ENCODE assay signal across 9 mouse cellular contexts in genomic region chr15:80158707-80159090, GRCm38 (mm10). TPM values are rescaled to one million over a fixed set of nuclear protein-coding genes. Genes with fewer than 3 reads are reported as not detected.
DNase-seq lines count a peak whose midpoint lies in the region; ATAC-seq and TF ChIP-seq lines count a peak whose summit lies in the region.
"Had no signal": no experiment of that assay in that cellular context is flagged by ENCODE, and none has a peak within 500 bp of the region (broad histone marks: within the 10 kb centered on the region; RNA-seq: fewer than 3 reads in every experiment).

No protein-coding gene starts in this region.

- in situ Hi-C loops in ES-E14 (cut with MboI; ENCODE audit: low sequenced_read_pairs in 2 of 2, unreplicated experiment in 2 of 2) = no loop called here

- H3K4me1 ChIP-seq in kidney, embryonic 16.5 days (ENCODE audit: insufficient read depth, low read length) = peaks cover 30% of the 10 kb centered on the region
- H3K4me1 ChIP-seq in ES-E14 (ENCODE audit: control insufficient read depth in 2 of 2, insufficient read depth in 2 of 2, low read length in 2 of 2, poor library complexity in 1 of 2) = peaks cover 18 to 31% of the 10 kb centered on the region in 2 experiments
- peaks cover 11% of the 10 kb centered on the region for H3K4me1 ChIP-seq in embryonic facial prominence, embryonic 14.5 days (ENCODE audit: control insufficient read depth, insufficient read depth, low read length)
- H3K4me1 ChIP-seq in liver, embryonic 16.5 days (ENCODE audit: control insufficient read depth, low read depth, low read length) = no peaks in the 10 kb centered on the region; the same call in 1 of the 2 replicates

- H3K27ac ChIP-seq in kidney, embryonic 16.5 days (ENCODE audit: low read length) = peak overlapping the region; percentile 92
- peak overlapping the region; percentile 32; the same call in 1 of the 2 replicates for H3K27ac ChIP-seq in ES-E14 (ENCODE audit: insufficient read depth, low read depth, low read length, poor library complexity, severe bottlenecking)
- H3K27ac ChIP-seq in embryonic facial prominence, embryonic 14.5 days (replicated peaks; ENCODE audit: low read depth, low read length) = peak overlapping the region; percentile 84
- peak overlapping the region; percentile 37; the same call in 1 of the 2 replicates for H3K27ac ChIP-seq in liver, embryonic 16.5 days (ENCODE audit: low read length)

- ATAC-seq in kidney, embryonic 16.5 days (ENCODE audit: low FRiP score, low TSS enrichment) = no peak
- peak; percentile 28; the same call in 1 of the 2 replicates for ATAC-seq in embryonic facial prominence, embryonic 14.5 days (ENCODE audit: low read depth)
- ATAC-seq in liver, embryonic 16.5 days (ENCODE audit: low read depth) = no peak

- DNase-seq in kidney, adult 11 months = no peak
- DNase-seq in ES-E14 (ENCODE audit: low read depth, low spot score) = no peak
- DNase-seq in embryonic facial prominence, embryonic 14.5 days (ENCODE audit: low spot score) = no peak
- no peak for DNase-seq in right cerebral cortex, postnatal 25 days
- DNase-seq in ovary, postnatal 14 days (ENCODE audit: low spot score) = no peak
- DNase-seq: thymus, postnatal 36 days had no signal

- peaks cover 67% of the 10 kb centered on the region for H3K36me3 ChIP-seq in kidney, embryonic 16.5 days (ENCODE audit: insufficient read depth, low read length)
- peaks cover 30% of the 10 kb centered on the region for H3K36me3 ChIP-seq in ES-E14 (ENCODE audit: control insufficient read depth, insufficient read depth, low read length, poor library complexity, severe bottlenecking)
- peaks cover 86% of the 10 kb centered on the region for H3K36me3 ChIP-seq in embryonic facial prominence, embryonic 14.5 days (ENCODE audit: control insufficient read depth, insufficient read depth, low read length)
- peaks cover 28% of the 10 kb centered on the region for H3K36me3 ChIP-seq in liver, embryonic 16.5 days (ENCODE audit: control insufficient read depth, insufficient read depth)

- H3K9me3 ChIP-seq in kidney, embryonic 16.5 days (ENCODE audit: low read length) = no peaks in the 10 kb centered on the region
- no peaks in the 10 kb centered on the region for H3K9me3 ChIP-seq in ES-E14 (ENCODE audit: control insufficient read depth, insufficient read depth, low read depth, low read length)
- no peaks in the 10 kb centered on the region for H3K9me3 ChIP-seq in embryonic facial prominence, embryonic 14.5 days (ENCODE audit: control insufficient read depth, low read length)
- no peaks in the 10 kb centered on the region for H3K9me3 ChIP-seq in liver, embryonic 16.5 days (replicated peaks; ENCODE audit: control insufficient read depth, low read length)

- H3K4me2 ChIP-seq in kidney, embryonic 16.5 days (replicated peaks; ENCODE audit: low read depth, low read length) = no peak overlapping the region
- H3K4me2 ChIP-seq in embryonic facial prominence, embryonic 14.5 days (ENCODE audit: low read depth, low read length) = no peak overlapping the region
- no peak overlapping the region for H3K4me2 ChIP-seq in liver, embryonic 16.5 days (ENCODE audit: low read depth, low read length)

- H3K27me3 ChIP-seq in kidney, embryonic 16.5 days (ENCODE audit: insufficient read depth, low read length) = no peaks in the 10 kb centered on the region
- no peaks in the 10 kb centered on the region for H3K27me3 ChIP-seq in embryonic facial prominence, embryonic 14.5 days (replicated peaks; ENCODE audit: control insufficient read depth, insufficient read depth, low read length)
- no peaks in the 10 kb centered on the region for H3K27me3 ChIP-seq in liver, embryonic 16.5 days (ENCODE audit: control insufficient read depth, insufficient read depth, low read depth, low read length)
- H3K27me3 ChIP-seq: Patski had no signal

- peak overlapping the region; percentile 22; the same call in 1 of the 2 replicates for H3K9ac ChIP-seq in kidney, embryonic 16.5 days (replicated peaks; ENCODE audit: low read length)
- peak overlapping the region; percentile 16 for H3K9ac ChIP-seq in ES-E14 (ENCODE audit: insufficient read depth, low read depth, low read length, poor library complexity, severe bottlenecking)
- H3K9ac ChIP-seq in embryonic facial prominence, embryonic 14.5 days (ENCODE audit: low read depth, low read length) = no peak overlapping the region
- no peak overlapping the region for H3K9ac ChIP-seq in liver, embryonic 16.5 days (ENCODE audit: low read depth, low read length)

- WGBS in kidney, embryonic 16.5 days = 32% methylated on average over 4 of the region's 4 CpGs
- WGBS in embryonic facial prominence, embryonic 14.5 days = 39% methylated on average over 4 of the region's 4 CpGs
- 71% methylated on average over 4 of the region's 4 CpGs for WGBS in liver, embryonic 16.5 days (ENCODE audit: insufficient replicate concordance)

- no peak overlapping the region for H3K4me3 ChIP-seq in kidney, embryonic 16.5 days (ENCODE audit: low read length)
- no peak overlapping the region for H3K4me3 ChIP-seq in ES-E14 (ENCODE audit: insufficient read depth in 1 of 2, low read depth in 1 of 2, low read length in 2 of 2, poor library complexity in 1 of 2, severe bottlenecking in 1 of 2)
- H3K4me3 ChIP-seq in embryonic facial prominence, embryonic 14.5 days (ENCODE audit: low read depth, low read length) = no peak overlapping the region
- H3K4me3 ChIP-seq in liver, embryonic 16.5 days (ENCODE audit: low read depth, low read length) = no peak overlapping the region

TF ChIP-seq in ES-E14, 5 proteins besides CTCF, POLR2A, EP300 and RAD21:
- TF ChIP-seq HCFC1 (IDR thresholded peaks at IDR 0.05; ENCODE audit: borderline replicate concordance, insufficient read depth, low read length) (no peak), ZC3H11A (IDR thresholded peaks at IDR 0.05; ENCODE audit: borderline replicate concordance, low read depth, low read length) (no peak), MAFK (IDR thresholded peaks at IDR 0.05; ENCODE audit: insufficient read depth, low read depth, low read length) (no peak), CHD2 (IDR thresholded peaks at IDR 0.05; ENCODE audit: low read depth, low read length) (no peak), ZNF384 (IDR thresholded peaks at IDR 0.05; ENCODE audit: low read depth, low read length) (no peak)

RNA-seq across cellular contexts. Expression of gene Mgat3, which starts 14.8 kb away (rescaled TPM):
- polyA plus RNA-seq in kidney, embryonic 16.5 days (2015; fragmentation: Nextera tagmentation; extraction: Ambion mirVana) = 9.4 and 9.5 TPM in 2 replicates
- total RNA-seq in ES-E14 (2012; rRNA removed) = 7.9 and 8.5 TPM in 2 replicates
- polyA plus RNA-seq in embryonic facial prominence, embryonic 14.5 days (2014; fragmentation: Nextera tagmentation; extraction: Ambion mirVana) = 7.3 and 7.8 TPM in 2 replicates
- polyA plus RNA-seq in liver, embryonic 16.5 days (2015; fragmentation: Nextera tagmentation; extraction: Ambion mirVana) = 0.36 and 0.55 TPM in 2 replicates

RNA-seq across cellular contexts. Expression of gene Tab1, which starts 25.8 kb away (rescaled TPM):
- polyA plus RNA-seq in kidney, embryonic 16.5 days (2015; fragmentation: Nextera tagmentation; extraction: Ambion mirVana) = 44.1 and 44.7 TPM in 2 replicates
- 16.6 and 24.3 TPM in 2 replicates for total RNA-seq in ES-E14 (2012; rRNA removed)
- 27.6 and 36.3 TPM in 2 replicates for polyA plus RNA-seq in embryonic facial prominence, embryonic 14.5 days (2014; fragmentation: Nextera tagmentation; extraction: Ambion mirVana)
- polyA plus RNA-seq in liver, embryonic 16.5 days (2015; fragmentation: Nextera tagmentation; extraction: Ambion mirVana) = 11.3 and 12.2 TPM in 2 replicates

Comparison
In these comparisons a context has a peak if more than half of its experiments do, and no peak if none do; other contexts are left out.
1. H3K27ac ChIP-seq: peak in every context shown above with its lines; median percentile 92 in kidney, embryonic 16.5 days; 84 in embryonic facial prominence, embryonic 14.5 days; 37 in liver, embryonic 16.5 days; 32 in ES-E14.
2. H3K9ac ChIP-seq: peak in kidney, embryonic 16.5 days (single experiment) and ES-E14 (single experiment); none in embryonic facial prominence, embryonic 14.5 days (single experiment) and liver, embryonic 16.5 days (single experiment).